Mouse (Mus musculus): ENCODE data around the gene 4930519G04Rik. TPM values are rescaled to one million over a fixed set of nuclear protein-coding genes. Genes with fewer than 3 reads are reported as not detected.
"Not testable (repeated sequence)": the region's sequence is repeated elsewhere in the genome, so short reads cannot be mapped to it uniquely, and the experiment has no call there.

Gene 4930519G04Rik
- polyA plus RNA-seq, 1 experiment from 2014 or later: not detected

DNA sequence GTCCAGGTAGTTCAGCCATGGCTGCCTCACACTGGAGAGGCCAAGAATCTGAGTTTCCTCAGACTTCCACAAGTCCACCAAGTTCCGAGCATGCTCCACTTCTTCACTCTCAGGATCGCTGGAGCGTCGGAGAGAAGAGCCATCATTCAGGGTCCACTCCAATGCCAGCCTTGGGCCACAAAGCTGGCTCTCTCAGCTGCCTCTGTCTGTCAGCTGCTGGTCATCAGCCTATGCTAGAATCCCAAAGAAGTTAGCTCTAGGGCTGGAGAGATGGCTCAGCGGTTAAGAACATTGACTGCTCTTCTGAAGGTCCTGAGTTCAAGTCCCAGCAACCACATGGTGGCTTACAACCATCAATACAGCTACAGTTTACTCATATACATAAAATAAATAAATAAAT lies 63.9 kb downstream of the 4930519G04Rik start:
- not testable (repeated sequence) for H3K9me3 ChIP-seq (replicated peaks; ENCODE audit: control insufficient read depth, low read length); H3K27me3 ChIP-seq (ENCODE audit: control insufficient read depth, insufficient read depth, low read length); ATAC-seq (replicated peaks; ENCODE audit: insufficient number of reproducible peaks, low FRiP score, low TSS enrichment, low read depth); H3K4me3 ChIP-seq (ENCODE audit: low read depth, low read length); DNase-seq (ENCODE audit: low spot score); H3K4me2 ChIP-seq (ENCODE audit: low read depth, low read length); H3K36me3 ChIP-seq (replicated peaks; ENCODE audit: control insufficient read depth, insufficient read depth, low read depth, low read length); H3K9ac ChIP-seq (replicated peaks; ENCODE audit: low read length); H3K4me1 ChIP-seq (ENCODE audit: control insufficient read depth, insufficient read depth, low read length); H3K27ac ChIP-seq (replicated peaks; ENCODE audit: low read depth, low read length)
- WGBS: 90% methylated on average over 5 of the region's 5 CpGs

DNA sequence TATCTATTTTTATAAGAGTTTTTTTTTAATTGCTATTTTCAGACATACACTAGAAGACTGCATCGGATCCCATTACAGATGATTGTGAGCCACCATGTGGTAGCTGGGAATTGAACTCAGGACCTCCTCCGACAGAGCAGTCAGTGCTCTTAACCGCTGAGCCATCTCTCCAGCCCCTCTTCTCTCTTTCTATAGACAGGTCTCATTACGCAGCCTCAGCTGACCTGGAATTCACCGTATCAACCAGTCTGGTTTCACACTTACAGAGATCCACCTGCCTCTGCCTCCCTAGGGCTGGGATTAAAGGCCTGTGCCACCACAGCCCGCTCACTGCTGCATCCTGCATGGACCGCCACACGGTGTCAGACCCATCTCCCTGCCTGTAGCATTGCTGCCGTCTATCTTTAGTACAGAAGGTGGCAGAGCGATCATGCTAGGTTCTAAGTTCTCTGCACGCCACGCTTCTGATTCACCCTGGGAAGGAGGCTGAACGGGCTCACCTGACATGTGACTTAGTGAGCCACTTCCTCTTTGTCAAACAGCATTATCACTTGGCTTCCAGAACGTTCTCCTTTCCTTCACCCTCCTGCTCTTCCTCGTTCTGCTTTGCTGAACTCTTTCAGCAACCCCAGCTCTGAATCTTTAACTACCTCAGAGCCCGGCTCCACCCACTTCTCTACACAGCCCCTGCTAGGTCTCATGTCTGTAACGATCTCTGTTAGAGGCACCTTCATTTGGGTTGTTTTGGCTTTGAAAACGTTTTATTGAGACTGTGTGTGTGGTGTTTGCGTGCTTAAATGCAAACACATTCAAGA lies 68.3 kb downstream of the 4930519G04Rik start:
- H3K9me3 ChIP-seq (replicated peaks; ENCODE audit: control insufficient read depth, low read length): no peaks in the 10 kb centered on the region
- H3K27ac ChIP-seq (replicated peaks; ENCODE audit: low read depth, low read length): no peak overlapping the region
- ATAC-seq (replicated peaks; ENCODE audit: insufficient number of reproducible peaks, low FRiP score, low TSS enrichment, low read depth) (no peak), DNase-seq (ENCODE audit: low spot score) (no peak)
- H3K4me2 ChIP-seq (ENCODE audit: low read depth, low read length): no peak overlapping the region
- no peaks in the 10 kb centered on the region for H3K4me1 ChIP-seq (ENCODE audit: control insufficient read depth, insufficient read depth, low read length)
- H3K4me3 ChIP-seq (ENCODE audit: low read depth, low read length): no peak overlapping the region
- H3K9ac ChIP-seq (replicated peaks; ENCODE audit: low read length): no peak overlapping the region
- no peaks in the 10 kb centered on the region for H3K36me3 ChIP-seq (replicated peaks; ENCODE audit: control insufficient read depth, insufficient read depth, low read depth, low read length)
- WGBS: 79% methylated on average over 19 of the region's 19 CpGs
- H3K27me3 ChIP-seq (ENCODE audit: control insufficient read depth, insufficient read depth, low read length): no peaks in the 10 kb centered on the region

DNA sequence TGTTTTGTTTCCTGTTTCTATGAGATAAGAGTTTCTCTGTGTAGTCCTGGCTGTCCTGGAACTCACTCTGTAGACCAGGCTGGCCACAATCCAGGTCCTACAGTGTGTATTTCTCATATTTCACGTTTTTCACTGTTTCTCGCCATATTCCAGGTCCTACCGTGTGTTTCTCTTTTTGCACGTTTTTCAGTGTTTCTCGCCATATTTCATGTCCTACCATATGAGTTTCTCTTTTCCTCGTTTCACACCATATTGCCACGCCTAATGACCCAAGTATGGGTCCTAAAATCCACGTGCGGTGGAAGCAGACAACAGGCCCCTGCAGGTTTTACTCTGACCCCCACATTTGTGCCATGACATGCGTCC lies 68.9 kb downstream of the 4930519G04Rik start:
- ATAC-seq (replicated peaks; ENCODE audit: insufficient number of reproducible peaks, low FRiP score, low TSS enrichment, low read depth): no peak
- Histone ChIP-seq H3K4me3 (ENCODE audit: low read depth, low read length) (no peak overlapping the region), H3K4me1 (ENCODE audit: control insufficient read depth, insufficient read depth, low read length) (no peaks in the 10 kb centered on the region), H3K9ac (replicated peaks; ENCODE audit: low read length) (no peak overlapping the region), H3K27ac (replicated peaks; ENCODE audit: low read depth, low read length) (no peak overlapping the region), H3K4me2 (ENCODE audit: low read depth, low read length) (no peak overlapping the region), H3K27me3 (ENCODE audit: control insufficient read depth, insufficient read depth, low read length) (no peaks in the 10 kb centered on the region), H3K9me3 (replicated peaks; ENCODE audit: control insufficient read depth, low read length) (no peaks in the 10 kb centered on the region), H3K36me3 (replicated peaks; ENCODE audit: control insufficient read depth, insufficient read depth, low read depth, low read length) (no peaks in the 10 kb centered on the region)
- 70% methylated on average over 10 of the region's 10 CpGs for whole genome bisulfite sequencing
- DNase-seq (ENCODE audit: low spot score): no peak

DNA sequence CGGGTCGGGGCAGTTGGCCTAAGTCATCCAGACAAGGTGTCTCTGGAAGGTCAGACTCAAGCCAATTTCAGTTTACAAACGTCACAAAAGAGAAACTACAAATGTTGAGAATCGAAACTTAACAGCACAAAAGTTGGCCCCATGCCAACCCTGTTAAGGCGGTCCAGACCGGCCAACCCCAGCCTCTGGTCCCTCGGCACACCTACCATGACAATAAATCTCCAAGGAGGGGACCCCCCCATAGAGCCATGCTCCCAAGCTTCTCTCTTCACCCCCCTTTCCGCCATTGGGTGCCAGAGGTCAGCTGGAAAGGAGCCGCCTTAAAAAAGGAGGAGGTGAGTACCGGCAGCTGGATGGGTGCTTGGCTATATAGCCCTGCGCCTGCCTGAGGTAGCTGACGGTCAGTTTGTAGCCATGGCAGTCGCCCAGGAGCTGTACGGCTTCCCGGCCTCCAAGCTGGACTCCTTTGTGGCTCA lies 69.6 kb downstream of the 4930519G04Rik start, which contains the start of gene Oasl1:
Gene Oasl1 (plus strand): TSS at position 243 of the 476 bp plus-strand sequence.
- Histone ChIP-seq H3K9me3 (replicated peaks; ENCODE audit: control insufficient read depth, low read length) (no peaks in the 10 kb centered on the region), H3K9ac (replicated peaks; ENCODE audit: low read length) (no peak within 1 kb of the TSS), H3K4me3 (ENCODE audit: low read depth, low read length) (no peak within 1 kb of the TSS), H3K4me1 (ENCODE audit: control insufficient read depth, insufficient read depth, low read length) (no peaks in the 10 kb centered on the region), H3K27me3 (ENCODE audit: control insufficient read depth, insufficient read depth, low read length) (no peaks in the 10 kb centered on the region), H3K36me3 (replicated peaks; ENCODE audit: control insufficient read depth, insufficient read depth, low read depth, low read length) (no peaks in the 10 kb centered on the region), H3K27ac (replicated peaks; ENCODE audit: low read depth, low read length) (no peak within 1 kb of the TSS), H3K4me2 (ENCODE audit: low read depth, low read length) (no peak within 1 kb of the TSS)
- 58% methylated on average over 15 of the region's 15 CpGs for WGBS
- no peak for ATAC-seq (replicated peaks; ENCODE audit: insufficient number of reproducible peaks, low FRiP score, low TSS enrichment, low read depth)
- no peak for DNase-seq (ENCODE audit: low spot score)

DNA sequence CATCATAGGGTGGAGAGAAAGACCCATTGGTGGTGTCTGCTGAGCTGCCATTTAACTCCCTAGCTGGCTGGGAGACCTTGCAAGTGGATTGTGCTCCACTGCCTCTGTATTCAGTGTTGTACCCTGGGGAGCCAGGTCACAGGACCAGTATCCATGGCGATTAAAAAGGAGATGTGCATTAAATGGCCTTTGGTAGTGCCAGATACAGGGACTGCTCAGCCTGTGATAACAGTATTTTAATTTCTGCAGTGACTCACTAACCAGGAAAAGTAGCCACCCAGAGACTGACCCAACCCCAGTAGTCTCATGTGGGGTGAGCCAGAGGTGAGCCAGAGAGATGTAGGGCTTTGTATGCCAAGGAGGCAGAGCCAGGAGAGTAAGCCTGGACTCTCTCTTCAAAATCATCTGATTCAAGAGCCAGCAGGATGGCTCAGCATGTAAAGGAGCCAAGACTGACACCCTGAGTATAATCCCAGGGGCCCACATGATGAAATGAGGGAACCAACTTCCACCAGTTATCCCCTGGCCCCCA lies 72.8 kb downstream of the 4930519G04Rik start:
- Histone ChIP-seq H3K4me1 (ENCODE audit: control insufficient read depth, insufficient read depth, low read length) (no peaks in the 10 kb centered on the region), H3K9ac (replicated peaks; ENCODE audit: low read length) (no peak overlapping the region), H3K27ac (replicated peaks; ENCODE audit: low read depth, low read length) (no peak overlapping the region), H3K4me2 (ENCODE audit: low read depth, low read length) (no peak overlapping the region), H3K9me3 (replicated peaks; ENCODE audit: control insufficient read depth, low read length) (no peaks in the 10 kb centered on the region), H3K4me3 (ENCODE audit: low read depth, low read length) (no peak overlapping the region), H3K27me3 (ENCODE audit: control insufficient read depth, insufficient read depth, low read length) (no peaks in the 10 kb centered on the region), H3K36me3 (replicated peaks; ENCODE audit: control insufficient read depth, insufficient read depth, low read depth, low read length) (no peaks in the 10 kb centered on the region)
- 78% methylated on average over 1 of the region's 1 CpGs for WGBS
- DNase-seq (ENCODE audit: low spot score) (no peak), ATAC-seq (replicated peaks; ENCODE audit: insufficient number of reproducible peaks, low FRiP score, low TSS enrichment, low read depth) (no peak)

DNA sequence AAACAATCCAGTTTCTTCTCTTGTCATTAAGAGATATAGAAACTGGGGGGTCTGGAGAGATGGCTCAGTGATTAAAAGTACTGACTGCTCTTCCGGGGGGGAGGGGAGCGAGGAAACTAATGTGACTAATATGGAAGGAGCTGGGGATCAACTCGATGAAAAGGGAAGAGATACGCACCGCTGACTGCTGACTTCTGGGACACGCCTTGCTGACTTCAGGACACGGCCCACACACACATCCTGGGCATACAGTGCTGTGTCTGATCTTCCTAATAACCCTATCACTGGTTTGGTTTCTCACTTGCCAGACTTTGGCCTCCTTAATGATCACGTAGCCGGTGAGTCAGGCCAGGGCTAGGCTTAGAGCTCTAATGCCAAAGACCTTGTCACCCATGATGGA lies 73.3 kb downstream of the 4930519G04Rik start:
- no peaks in the 10 kb centered on the region for H3K4me1 ChIP-seq (ENCODE audit: control insufficient read depth, insufficient read depth, low read length)
- ATAC-seq (replicated peaks; ENCODE audit: insufficient number of reproducible peaks, low FRiP score, low TSS enrichment, low read depth): no peak
- H3K27ac ChIP-seq (replicated peaks; ENCODE audit: low read depth, low read length): no peak overlapping the region

DNA sequence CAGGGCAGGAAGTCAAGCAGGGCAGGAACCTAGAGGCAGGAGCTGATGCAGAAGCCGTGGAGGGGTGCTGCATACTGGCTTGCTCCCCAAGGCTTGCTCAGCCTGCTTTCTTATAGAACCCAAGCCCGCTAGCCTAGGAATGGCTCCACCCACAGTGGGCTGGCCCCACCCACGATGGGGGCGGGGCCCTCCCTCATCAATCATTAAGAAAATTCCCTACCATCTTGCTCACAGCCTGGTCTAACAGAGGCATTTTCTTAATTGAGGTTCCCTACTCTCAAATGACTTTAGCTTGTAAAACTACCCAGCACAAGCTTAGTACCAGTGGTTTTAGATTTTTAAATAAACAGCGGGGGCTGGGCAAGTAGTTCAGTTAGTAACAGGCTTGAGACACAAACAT lies 78.2 kb downstream of the 4930519G04Rik start:
- 57% methylated on average over 5 of the region's 5 CpGs for WGBS
- no peak for ATAC-seq (replicated peaks; ENCODE audit: insufficient number of reproducible peaks, low FRiP score, low TSS enrichment, low read depth)

More for the DNA sequence above, 73.3 kb downstream of the 4930519G04Rik start:
- Histone ChIP-seq H3K27me3 (ENCODE audit: control insufficient read depth, insufficient read depth, low read length) (no peaks in the 10 kb centered on the region), H3K9me3 (replicated peaks; ENCODE audit: control insufficient read depth, low read length) (no peaks in the 10 kb centered on the region), H3K4me2 (ENCODE audit: low read depth, low read length) (no peak overlapping the region), H3K4me3 (ENCODE audit: low read depth, low read length) (no peak overlapping the region), H3K9ac (replicated peaks; ENCODE audit: low read length) (no peak overlapping the region), H3K36me3 (replicated peaks; ENCODE audit: control insufficient read depth, insufficient read depth, low read depth, low read length) (no peaks in the 10 kb centered on the region)
- 82% methylated on average over 9 of the region's 9 CpGs for WGBS
- no peak for DNase-seq (ENCODE audit: low spot score)

DNA sequence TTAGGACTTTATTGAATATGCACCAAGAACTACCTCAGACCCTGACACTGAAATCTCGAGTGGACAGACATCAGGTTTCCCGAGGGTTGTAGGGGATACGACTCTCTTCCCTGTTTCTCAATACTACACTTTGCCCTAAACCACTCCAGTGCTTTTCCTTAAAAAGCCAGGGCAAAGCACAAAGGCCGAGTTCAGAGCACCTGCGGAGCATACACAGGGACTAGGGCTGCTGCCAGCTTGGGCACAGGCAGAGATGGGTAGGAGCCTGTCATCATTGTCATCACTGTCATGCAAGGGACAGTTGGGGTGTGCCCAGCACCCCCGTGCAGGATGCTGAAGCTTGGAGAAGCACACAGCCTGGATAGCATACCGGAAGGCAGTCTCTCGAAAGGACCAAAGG lies 79.7 kb downstream of the 4930519G04Rik start:
- Histone ChIP-seq H3K4me3 (ENCODE audit: low read depth, low read length) (no peak overlapping the region), H3K4me1 (ENCODE audit: control insufficient read depth, insufficient read depth, low read length) (no peaks in the 10 kb centered on the region), H3K27me3 (ENCODE audit: control insufficient read depth, insufficient read depth, low read length) (no peaks in the 10 kb centered on the region), H3K27ac (replicated peaks; ENCODE audit: low read depth, low read length) (no peak overlapping the region), H3K4me2 (ENCODE audit: low read depth, low read length) (no peak overlapping the region), H3K36me3 (replicated peaks; ENCODE audit: control insufficient read depth, insufficient read depth, low read depth, low read length) (no peaks in the 10 kb centered on the region), H3K9ac (replicated peaks; ENCODE audit: low read length) (no peak overlapping the region), H3K9me3 (replicated peaks; ENCODE audit: control insufficient read depth, low read length) (no peaks in the 10 kb centered on the region)
- no peak for DNase-seq (ENCODE audit: low spot score)
- no peak for ATAC-seq (replicated peaks; ENCODE audit: insufficient number of reproducible peaks, low FRiP score, low TSS enrichment, low read depth)
- WGBS: 85% methylated on average over 8 of the region's 8 CpGs

More for the DNA sequence above, 78.2 kb downstream of the 4930519G04Rik start:
- no peak overlapping the region for H3K9ac ChIP-seq (replicated peaks; ENCODE audit: low read length)
- no peak for DNase-seq (ENCODE audit: low spot score)
- H3K4me3 ChIP-seq (ENCODE audit: low read depth, low read length): no peak overlapping the region
- no peaks in the 10 kb centered on the region for H3K36me3 ChIP-seq (replicated peaks; ENCODE audit: control insufficient read depth, insufficient read depth, low read depth, low read length)
- no peaks in the 10 kb centered on the region for H3K4me1 ChIP-seq (ENCODE audit: control insufficient read depth, insufficient read depth, low read length)
- H3K9me3 ChIP-seq (replicated peaks; ENCODE audit: control insufficient read depth, low read length): no peaks in the 10 kb centered on the region
- no peak overlapping the region for H3K27ac ChIP-seq (replicated peaks; ENCODE audit: low read depth, low read length)
- no peaks in the 10 kb centered on the region for H3K27me3 ChIP-seq (ENCODE audit: control insufficient read depth, insufficient read depth, low read length)
- H3K4me2 ChIP-seq (ENCODE audit: low read depth, low read length): no peak overlapping the region
